Mouse (Mus musculus) lung, postnatal 10 days (tissue): ENCODE data around the gene Cbarp.

Experiments
- DNase-seq: peaks from one replicate; pipeline ENCODE4 v3.0.0; 2021

Gene Cbarp

DNA sequence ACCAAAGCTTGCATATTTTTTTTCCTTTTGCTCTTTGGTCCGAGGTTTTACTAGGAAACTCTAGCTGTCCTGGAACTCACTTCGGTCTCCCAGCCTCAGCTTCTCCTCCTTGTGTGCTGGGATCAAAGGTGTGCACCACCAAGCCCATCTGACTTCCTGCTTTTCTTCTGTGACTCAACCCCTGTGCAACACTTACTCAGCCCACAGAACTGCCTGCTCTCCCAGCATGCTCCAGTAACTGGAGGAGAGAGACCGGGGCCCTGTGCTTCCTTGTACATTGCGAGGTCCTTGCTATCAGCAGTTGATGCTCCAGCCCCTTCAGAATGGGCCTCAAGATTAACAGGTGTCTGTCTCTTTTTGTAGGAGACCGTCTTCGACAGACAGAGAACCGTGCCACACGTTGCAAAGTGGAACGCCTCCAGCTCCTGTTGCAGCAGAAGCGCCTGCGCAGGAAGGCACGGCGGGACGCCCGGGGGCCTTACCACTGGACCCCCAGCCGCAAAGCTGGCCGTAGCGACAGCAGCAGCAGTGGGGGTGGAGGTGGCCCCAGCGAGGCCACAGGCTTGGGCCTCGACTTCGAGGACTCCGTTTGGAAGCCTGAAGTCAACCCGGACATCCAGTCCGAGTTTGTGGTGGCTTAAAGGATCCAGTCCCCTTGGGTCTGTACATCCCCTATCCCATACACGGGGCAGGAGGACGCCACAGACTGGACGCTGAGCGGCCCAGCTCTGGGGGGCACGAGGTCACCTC, 15.5 kb upstream of the Cbarp start:
- DNase-seq = no peak

DNA sequence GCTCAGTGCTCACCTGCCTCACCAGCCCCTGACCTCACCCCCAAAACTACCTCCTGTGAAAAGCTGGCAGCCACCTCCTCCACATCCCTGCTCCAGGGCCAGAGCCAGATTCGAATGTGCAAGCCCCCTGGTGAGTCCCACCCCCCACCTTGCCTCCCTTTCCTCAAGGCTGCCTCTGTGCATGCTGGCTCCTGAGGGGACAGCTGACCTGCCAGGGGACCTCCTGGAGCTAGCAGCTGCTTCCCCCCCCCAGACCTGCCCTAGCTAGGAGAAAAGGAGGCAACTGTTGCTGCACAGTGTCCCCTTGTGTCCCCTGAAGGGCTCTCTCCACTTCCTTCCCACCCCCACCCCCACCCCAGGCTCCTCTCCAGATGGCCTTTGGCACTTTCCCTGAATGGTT, 14.6 kb upstream of the Cbarp start:
- no peak for DNase-seq

DNA sequence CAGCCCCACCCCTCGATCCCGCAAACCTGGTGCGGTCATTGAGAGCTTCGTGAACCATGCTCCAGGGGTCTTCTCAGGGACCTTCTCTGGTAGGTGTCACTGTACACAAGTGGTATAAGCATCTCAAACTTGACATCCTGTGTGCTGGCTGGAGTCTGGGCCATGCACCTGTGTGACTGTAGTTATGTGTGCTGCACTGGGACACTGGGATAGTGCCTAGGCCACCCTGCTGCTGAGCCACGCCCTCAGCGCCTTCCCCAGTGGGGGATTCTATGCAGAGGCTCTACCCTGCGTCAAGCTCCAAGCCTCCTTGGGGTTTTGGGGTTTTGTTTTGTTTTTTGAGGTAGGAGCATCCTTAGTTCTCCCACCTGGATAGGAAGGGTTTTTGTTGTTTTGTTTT, 13.7 kb upstream of the Cbarp start:
- DNase-seq = no peak

DNA sequence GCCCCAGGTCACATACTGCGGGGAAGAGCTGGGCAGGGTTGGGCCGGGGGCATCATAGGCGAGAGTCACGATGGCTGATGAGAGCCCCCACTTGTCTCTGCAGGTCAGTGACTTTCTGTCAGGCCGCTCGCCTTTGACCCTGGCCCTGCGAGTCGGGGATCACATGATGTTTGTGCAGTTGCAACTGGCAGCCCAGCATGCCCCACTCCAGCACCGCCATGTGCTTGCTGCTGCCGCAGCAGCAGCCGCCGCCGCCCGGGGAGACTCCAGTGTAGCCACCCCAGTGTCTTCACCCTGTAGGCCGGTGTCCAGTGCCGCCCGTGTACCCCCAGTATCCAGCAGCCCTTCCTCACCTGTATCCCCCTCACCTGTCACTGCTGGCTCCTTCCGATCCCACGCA, 13.1 kb upstream of the Cbarp start:
- no peak for DNase-seq

DNA sequence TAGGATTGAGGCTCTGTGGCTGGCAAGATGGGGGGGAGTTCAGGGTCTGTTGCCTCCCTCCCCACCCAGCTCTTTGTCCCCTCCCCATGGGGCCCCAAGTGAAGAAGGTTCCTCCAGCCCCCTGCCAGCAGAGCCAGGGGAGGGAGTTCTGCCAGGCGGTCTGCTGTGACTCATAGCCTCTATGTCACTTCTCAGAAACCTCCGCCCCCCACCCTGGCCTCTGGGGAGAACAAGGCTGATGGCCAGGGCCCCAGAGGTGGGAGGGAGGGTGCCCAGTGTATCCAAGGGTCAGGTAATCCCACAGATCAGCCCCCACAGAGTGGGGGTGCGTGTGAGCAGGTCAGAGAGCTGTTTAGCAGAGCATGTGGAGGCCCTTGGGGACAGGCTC, 12.2 kb upstream of the Cbarp start:
- DNase-seq = peak; percentile 75

DNA sequence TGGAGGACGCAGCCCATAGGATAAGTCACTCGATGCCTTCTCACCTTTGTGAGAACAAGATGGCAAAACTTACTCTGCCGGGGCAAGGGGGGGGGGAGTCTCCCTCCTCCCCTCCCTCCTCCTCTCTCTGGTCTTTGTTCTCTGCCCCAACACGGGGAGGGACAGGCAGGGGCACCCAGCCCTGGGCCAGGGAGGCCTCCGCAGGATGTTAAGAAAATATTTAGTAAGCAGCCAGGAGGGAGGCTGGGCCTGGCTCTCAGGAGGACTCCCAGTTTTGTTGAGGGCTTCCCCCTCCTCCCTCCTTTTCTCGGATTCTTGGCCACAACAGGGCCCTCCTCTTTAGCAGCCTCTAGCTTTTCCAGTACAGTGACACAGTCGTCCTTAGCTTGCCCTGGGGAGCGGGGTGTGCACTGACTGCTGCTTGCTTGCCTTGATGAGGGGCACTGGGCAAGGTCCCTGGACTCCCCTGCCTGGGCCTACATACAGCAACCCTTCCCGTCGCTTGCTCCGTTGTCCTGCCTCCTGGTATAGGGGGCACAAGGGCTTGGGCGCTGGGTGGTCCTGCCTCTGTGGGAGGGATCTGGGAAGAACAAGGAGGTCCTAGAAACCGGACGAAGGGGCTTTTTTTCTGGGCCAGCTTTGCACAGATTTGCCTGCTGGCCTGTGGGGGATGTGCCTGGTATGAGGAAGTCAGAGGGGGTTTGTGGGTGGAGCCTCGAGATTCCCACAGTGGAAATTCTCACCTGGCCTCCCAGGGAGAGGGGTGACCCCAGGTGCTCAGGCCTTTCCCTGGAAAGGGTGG, 11.6 kb upstream of the Cbarp start:
- DNase-seq = peak; percentile 86

DNA sequence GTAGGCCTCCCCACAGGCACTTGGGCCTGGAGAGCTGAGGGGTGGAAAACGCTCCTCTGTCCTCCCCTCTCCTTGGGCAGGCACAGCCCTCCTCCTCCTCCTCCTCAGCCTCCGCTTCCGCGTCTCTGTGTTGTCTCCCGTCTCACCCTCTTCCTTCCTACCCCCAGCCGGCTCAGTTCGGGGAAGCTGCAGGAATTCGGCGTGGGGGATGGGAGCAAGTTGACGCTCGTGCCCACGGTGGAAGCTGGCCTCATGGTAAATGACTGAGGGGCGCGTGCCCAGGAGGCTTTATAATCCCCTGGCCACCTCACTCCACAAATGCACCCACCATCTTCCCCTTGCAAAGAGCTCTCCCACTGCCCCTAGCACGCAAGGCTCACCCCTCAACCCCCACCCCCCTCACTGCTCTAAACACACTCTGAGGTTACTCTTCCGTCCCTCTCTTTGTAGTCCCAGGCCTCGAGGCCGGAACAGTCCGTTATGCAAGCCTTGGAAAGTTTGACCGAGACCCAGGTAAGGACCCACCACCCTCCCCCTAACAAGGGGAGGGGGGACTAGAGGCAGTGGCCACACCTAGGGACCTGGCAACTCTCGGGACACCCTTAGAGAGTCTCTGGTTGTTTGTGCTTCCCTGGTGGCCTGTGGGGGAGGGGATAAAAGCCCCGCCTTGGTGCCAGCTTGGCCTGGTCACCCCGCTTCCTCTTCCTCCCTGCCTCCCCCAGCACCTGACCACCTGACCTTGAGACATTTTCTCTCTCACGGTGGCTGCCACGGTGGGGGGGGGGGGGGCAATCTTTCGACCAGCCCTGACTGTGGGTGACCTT, 10.8 kb upstream of the Cbarp start:
- DNase-seq = peak; percentile 90

DNA sequence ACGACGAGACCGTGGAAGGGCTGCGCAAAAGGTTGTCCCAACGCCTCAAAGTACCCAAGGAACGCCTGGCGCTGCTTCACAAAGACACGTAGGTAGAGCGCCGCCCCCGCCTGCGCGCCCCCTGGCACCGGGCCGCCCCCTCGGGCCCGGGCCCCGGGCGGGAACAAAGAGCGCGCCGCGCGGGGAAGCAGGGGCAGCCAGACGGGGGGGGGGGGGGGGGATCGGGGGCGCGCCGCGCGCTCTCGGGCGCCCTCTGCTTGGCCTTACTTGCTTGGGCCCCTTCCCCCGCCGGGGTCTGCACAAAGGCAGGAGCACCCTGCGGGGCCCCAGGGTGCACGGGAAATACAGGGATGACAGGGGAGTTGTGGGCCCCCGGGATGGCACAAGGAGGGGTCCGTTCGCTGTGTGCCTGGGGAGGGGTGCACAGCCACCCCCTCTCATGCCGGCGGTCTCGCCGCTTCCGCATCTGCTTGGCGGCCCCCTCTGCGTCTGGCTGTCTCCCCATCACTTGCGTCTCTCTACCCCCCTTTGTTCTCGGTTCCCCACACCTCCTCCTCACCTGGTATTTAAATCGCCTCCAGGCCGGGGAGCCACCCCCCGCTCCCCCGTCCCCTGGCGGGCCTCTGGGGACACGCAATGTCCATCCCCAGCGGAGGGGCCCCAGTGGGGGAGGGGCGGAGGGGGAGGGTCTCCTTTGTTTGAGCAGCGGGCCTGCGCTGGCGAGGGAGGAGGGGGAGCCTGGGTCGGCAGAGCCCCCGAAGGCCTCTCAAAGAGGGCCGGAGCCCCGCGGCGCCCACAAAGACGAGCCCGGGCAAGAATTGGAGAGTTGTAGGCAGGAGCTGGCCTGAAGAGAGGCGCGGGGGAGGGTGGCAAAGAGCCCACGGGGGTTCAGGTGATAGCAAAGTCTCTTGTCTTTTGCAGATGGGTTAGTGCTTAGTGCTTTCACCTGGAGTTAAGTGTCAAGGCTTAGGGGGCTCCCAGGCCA, 9.9 kb upstream of the Cbarp start:
- DNase-seq = peak; percentile 76

DNA sequence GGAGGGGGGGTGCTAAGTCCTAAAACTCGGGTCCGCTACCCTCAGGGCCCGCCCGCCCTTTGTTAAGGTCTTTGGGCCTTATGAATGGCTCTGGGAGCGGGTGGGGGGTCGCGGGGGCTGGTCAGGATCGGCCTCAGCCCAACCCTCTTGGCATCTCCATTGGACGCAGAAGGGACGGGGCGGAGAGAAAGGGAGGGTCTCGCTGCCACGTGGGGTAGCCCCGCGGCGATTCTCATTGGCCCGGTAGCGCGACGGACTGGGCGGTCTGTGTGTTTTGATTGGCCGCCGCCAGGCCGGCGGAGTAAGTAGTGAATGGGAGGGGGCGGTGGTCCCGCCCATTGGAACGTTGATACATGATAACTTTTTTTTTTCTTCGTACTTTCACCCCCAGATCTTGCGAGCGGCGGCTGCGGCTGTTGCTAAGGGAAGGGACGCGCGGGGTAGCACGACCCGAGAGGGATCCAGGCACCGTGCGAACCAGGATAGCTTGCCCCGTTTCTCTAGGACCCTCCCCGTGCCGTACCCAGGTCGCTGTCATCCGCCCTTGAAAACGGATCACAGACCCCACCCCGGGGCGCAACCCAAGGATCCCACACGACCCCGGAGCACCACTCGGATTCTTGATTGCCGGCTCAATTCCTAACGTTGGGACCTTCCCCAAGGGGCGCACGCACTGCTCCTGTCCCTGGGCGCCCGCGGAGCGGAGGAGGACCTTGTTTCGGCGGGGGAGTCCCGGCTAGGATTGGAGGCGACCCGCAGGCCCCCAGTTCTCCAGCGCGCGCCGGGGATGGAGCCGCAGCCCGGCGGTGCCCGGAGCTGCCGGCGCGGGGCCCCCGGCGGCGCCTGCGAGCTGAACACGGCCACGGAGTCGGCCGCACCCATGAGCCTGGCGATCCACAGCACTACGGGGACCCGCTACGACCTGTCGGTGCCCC, 8.9 kb upstream of the Cbarp start:
- DNase-seq = peak; percentile 99

DNA sequence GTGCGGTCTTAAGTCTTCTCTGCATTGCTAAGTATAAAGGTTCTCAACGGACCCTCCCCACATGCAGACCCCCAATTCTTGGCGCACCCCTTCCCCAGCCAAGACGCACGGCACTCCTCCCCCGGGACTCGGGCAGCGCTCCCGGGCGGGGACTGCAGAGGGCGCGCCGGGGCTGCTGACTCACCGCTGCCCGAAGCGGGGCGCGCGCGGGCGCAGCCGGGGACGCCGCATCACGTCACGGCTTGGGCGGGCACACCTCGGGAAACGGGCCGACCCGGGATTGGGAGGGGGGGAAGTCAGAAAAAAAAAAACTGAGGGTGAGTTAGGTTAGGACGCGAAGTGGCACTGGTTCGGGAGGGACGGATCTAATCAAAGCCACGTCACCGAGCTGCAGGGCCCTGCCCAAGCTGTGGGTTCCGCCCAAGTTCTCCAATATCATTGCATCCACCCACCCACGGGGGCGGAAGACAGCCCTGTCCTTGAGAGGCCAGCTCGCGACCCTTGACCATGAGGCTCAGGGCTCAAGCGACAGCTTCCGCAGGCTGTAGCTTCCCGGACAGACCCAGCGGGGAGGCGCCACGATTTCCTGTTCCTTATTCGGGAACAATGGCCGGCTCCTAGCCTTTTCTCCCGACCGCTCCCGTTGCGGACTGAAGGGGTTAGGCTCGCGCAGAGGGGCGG, 8.1 kb upstream of the Cbarp start:
- DNase-seq = peak; percentile 97

DNA sequence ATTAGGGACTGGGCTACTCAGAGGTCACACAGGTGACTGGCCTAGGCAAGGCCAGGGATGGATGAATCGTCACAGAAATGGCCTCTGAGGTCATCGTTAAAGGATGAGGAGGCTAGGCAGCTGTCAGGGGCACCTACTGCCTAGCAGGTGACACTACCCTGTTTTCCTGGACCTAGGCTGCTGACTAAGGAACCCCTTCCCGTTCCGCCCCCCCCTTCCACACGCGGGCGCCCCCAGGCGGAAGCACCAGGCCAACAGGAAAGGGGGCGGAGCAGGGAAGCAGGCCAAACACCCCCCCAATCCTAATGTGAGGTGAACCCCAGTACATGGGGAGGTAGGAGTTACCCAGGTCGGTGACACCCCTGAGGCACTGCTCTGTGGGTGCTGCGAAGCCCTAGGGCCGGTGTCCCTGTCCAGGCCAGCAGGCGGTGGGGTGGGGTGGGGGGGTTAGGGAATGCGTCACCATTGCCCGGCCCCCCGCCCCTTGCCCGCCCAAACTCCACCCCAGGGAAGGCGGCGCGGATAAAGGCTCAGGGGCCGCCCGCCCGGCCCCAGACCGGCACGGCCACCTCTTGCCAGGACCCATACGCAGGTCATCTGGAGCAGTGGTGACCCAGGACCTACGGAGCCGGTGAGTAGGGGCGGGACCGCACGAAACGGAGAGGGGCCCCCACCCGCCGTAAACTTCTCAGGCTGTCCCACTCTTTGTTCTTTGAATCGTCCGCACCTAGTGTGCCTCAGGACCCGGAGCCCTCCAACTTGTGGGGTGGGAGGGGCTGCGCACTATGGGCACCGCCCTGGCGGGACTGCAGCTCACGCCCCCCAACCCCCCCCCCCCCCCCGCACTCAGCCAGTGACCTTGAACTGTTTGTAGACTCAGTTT, 7.3 kb upstream of the Cbarp start, which contains the start of gene Midn:
Midn (plus strand) TSS at position 554 of the 883 bp plus-strand sequence.
- peak; percentile 89 for DNase-seq

DNA sequence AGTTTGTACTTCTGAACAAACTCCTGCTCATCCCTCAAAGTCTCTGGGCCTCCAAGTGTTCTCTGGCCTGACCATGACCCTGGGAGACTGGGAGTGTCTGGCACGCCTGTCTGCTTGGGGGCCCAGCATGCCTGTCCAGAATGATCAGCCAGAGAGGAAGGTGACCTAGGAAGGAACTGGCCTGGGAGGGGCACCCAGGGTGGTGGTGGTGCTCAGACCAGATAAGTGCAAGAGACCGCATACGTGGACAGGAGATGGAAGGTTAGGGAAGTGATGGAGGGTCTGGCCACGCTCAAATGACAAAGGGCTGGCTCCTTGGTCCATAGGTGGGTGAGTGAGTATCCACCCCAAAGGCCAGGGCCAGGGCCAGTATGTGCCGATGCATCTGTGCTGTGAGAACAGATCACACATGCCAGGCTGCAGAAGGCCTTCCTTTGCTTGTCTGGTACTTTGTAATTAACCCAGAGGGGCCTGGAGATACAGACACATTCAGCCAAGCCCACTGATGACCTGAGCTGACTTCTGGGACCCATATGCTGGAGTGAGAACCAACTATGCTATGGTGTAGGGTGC, 6.6 kb upstream of the Cbarp start:
- no peak for DNase-seq

DNA sequence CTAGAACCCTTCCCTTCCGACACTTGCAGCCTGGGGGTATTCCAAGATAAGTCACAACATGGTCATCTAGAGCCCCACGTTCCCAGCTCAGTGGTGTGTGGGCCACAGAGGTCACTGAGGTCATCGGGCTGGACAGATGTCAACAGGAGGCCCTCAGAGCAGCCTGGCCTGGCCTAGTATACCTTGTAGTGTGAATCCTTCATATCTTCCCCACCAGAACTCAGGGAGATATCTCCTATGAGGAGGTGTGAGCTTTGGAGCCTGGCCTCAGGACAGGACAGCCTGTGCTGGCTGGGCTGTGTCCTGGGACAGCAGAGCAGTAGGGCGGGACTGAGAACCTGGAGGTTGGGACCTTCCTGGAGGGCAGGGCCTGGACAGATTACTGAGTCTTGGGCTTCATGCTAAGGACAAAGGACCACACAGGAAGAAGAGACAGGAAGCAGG, 6.0 kb upstream of the Cbarp start:
- no peak for DNase-seq

DNA sequence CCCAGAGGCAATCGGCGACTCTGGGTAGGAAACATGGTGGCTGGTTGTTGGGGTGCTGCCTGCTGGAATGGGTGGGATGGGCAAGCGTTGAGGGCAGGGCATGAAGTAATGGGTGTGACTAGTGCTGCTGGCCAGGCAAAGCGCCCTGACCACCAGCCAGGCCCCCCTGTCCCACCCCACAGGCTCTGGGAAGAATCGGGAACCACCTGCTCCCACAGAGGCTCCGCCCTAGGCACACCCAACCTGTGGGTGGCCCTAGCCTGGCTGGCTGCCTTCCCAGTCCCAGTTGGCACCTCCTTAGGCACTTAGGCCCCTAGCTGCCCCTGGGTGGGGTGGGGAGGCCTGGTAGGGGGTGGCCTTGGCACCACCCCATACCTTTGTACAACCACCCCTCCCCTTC, 5.3 kb upstream of the Cbarp start:
- peak; percentile 70 for DNase-seq

DNA sequence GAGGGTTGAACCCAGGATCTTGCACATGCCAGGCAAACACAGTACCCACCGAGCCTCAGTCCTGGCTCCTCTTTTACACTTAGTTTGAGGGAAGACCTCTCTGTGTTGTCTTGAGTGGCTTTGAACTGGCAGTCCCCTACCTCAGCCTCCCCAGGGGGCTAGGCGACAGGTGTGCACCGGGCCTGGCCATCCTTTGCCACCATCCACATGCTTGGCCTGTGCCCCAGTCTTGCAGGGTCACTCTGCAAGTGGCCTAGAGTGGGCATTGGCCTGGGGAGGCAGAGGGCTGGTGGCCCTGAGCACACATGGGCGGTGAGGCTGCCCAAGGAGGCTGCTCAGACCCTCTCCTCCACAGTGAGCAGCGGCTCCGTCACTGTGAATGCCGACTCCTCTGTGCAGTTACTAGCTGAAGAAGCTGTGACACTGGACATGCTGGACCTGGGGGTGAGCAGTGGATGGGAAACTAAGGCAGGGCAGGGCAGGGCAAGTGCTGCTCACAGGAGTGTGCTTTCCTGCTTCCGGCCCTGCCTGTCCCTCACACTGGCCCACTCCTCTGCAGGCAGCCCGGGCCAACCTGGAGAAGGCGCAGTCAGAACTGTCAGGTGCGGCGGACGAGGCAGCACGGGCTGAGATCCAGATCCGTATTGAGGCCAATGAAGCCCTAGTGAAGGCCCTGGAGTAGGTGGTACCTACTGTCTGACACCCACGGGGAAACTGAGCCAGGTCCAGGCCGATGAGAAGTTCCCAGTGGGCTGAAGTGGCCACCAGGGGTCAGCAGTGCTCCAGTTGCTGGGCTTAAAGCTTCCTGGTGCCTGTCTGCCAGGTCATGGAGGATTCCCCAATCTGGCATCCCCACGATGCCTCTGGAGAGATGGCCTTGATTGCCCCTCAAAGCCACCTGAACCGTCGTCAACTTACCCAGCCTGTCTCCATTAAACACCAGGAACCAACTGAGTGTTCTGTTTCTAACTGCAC, 4.5 kb upstream of the Cbarp start:
- DNase-seq = peak; percentile 86

DNA sequence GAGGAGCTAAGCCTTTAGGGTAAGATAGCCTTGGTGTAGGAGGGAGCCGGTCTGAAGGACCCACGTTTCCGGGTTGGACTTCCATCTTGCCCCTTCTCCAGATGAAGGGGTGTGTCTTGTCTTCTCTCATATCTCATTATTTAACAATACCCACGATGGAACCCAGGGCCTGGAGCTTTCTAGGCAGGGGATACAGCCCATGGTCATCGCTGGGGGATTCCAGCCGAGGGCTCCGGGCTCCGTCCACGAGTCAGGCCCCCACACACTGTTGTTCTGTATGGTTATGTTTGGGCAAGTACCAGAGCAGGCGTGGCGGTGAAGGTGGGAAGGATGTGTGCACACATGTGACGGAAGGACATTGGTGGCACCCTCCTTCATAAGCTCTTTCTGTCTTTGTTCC, 3.5 kb upstream of the Cbarp start:
- peak; percentile 7 for DNase-seq

DNA sequence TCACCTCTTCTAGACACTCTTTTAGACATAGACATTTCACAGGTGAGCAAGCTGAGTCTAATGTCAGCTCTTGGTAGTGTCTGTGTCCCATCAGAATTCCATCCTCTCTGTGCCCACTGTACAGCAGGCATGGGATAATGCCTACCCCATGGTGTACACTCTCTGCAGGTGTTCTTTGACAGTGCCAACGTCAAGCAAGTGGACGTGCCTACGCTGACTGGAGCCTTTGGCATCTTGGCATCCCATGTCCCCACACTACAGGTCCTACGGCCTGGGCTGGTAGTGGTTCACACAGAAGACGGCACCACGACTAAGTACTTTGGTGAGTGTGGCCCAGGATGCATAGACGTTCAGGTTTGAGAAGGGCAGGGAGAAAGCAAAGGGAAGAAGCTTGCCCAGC, 3.0 kb upstream of the Cbarp start:
- DNase-seq = no peak

DNA sequence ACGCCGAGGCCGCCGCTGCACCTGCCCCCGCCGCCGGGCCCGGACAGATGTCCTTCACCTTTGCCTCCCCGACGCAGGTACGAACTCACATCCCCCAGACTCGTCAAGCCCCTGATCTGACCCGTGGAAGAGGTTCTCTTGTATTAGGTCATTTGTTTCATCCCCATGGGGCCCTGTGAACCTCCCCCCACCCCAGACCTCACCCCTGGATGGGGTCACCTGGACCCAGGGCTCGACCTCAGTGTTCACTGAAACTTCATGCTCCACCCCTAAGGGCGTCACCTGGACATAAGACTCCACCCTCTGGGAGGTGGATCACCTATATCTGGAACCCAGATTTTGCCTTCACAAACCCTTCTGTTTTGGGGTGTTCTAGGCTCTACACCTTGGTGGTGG, 1.9 kb upstream of the Cbarp start:
- peak; percentile 61 for DNase-seq
